In the genomic region with DNA sequence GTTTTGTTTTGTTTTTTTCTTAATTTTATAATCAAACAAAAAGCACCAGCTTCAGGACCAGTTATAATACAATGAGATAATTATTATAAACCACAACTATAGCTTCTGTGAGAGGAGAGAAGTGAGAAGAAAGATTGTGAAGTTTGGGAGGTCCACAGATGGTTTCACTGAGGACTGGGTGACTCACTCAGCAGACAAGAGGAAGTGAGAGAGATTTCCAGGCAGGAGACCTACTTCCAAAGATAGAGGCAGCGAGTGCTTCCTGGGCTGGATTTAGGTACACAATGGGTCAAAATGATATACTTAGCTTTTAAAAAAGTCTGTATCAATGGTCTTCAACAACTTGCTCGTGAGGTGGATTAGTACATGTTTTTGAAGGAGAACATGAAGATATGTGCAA, we compare ENCODE assay signal across 23 mouse cellular contexts.
DNase-seq lines count a peak whose midpoint lies in the region; ATAC-seq and TF ChIP-seq lines count a peak whose summit lies in the region.
"Had no signal": no experiment of that assay in that cellular context is flagged by ENCODE, and none has a peak within 500 bp of the region (broad histone marks: within the 10 kb centered on the region; RNA-seq: fewer than 3 reads in every experiment).

No protein-coding gene starts in this region.

- H3K27ac ChIP-seq in heart, embryonic 12.5 days (ENCODE audit: poor library complexity, severe bottlenecking) = no peak overlapping the region
- no peak overlapping the region for H3K27ac ChIP-seq in heart, embryonic 11.5 days (ENCODE audit: low read depth, low read length)
- H3K27ac ChIP-seq in left cerebral cortex, adult 2 months = no peak overlapping the region
- H3K27ac ChIP-seq: embryonic facial prominence, embryonic 13.5 days; forebrain, embryonic 15.5 days; gastrocnemius, adult 2 months; heart, embryonic 15.5 days; hindbrain, embryonic 10.5 days; limb, embryonic 10.5 days had no signal

- H3K4me3 ChIP-seq in heart, embryonic 12.5 days = no peak overlapping the region
- no peak overlapping the region for H3K4me3 ChIP-seq in heart, embryonic 11.5 days (ENCODE audit: low read depth, low read length)
- no peak overlapping the region for H3K4me3 ChIP-seq in left cerebral cortex, adult 2 months
- H3K4me3 ChIP-seq: embryonic facial prominence, embryonic 13.5 days; forebrain, embryonic 15.5 days; gastrocnemius, adult 2 months; heart, embryonic 15.5 days; hindbrain, embryonic 10.5 days; limb, embryonic 10.5 days had no signal

- H3K36me3 ChIP-seq in heart, embryonic 12.5 days = no peaks in the 10 kb centered on the region
- no peaks in the 10 kb centered on the region for H3K36me3 ChIP-seq in heart, embryonic 11.5 days (ENCODE audit: control insufficient read depth, insufficient read depth, low read length)
- H3K36me3 ChIP-seq: embryonic facial prominence, embryonic 13.5 days; forebrain, embryonic 15.5 days; heart, embryonic 15.5 days; hindbrain, embryonic 10.5 days; limb, embryonic 10.5 days had no signal

- H3K4me1 ChIP-seq in heart, embryonic 12.5 days (replicated peaks) = peaks cover 9% of the 10 kb centered on the region; the same call in 1 of the 2 replicates
- H3K4me1 ChIP-seq in heart, embryonic 11.5 days (ENCODE audit: control insufficient read depth, insufficient read depth, low read length) = no peaks in the 10 kb centered on the region
- H3K4me1 ChIP-seq: hindbrain, embryonic 10.5 days had no signal

- intact Hi-C loops in left cerebral cortex, postnatal 14 days (cut with DNase I) = no loop called here
- intact Hi-C loops in left cerebral cortex, adult 2 months (cut with DNase I) = loop anchor here (2.0 kb wide), 1 partner anchor 153 kb away; a partner anchor contains a TSS

- WGBS in heart, embryonic 12.5 days = 41% methylated on average over 2 of the region's 2 CpGs
- WGBS in heart, embryonic 11.5 days (ENCODE audit: insufficient replicate concordance) = 51% methylated on average over 2 of the region's 2 CpGs

- ATAC-seq in heart, embryonic 12.5 days (ENCODE audit: insufficient number of reproducible peaks, low FRiP score) = 0 out of 2 replicates have a peak, but pooled peaks have one; percentile 53
- no peak for ATAC-seq in heart, embryonic 11.5 days (replicated peaks; ENCODE audit: insufficient number of reproducible peaks, low FRiP score, low TSS enrichment)
- ATAC-seq: activated CD4-positive, CD25-positive, alpha-beta regulatory T cell, adult 4 months; forebrain, embryonic 15.5 days; liver, postnatal 0 days had no signal

- TF ChIP-seq CTCF in left cerebral cortex, adult 2 months (IDR thresholded peaks at IDR 0.05) = no peak

- no peak overlapping the region for H3K4me2 ChIP-seq in heart, embryonic 12.5 days
- H3K4me2 ChIP-seq in heart, embryonic 11.5 days = no peak overlapping the region
- H3K4me2 ChIP-seq: embryonic facial prominence, embryonic 13.5 days; forebrain, embryonic 15.5 days; heart, embryonic 15.5 days had no signal

- DNase-seq in left cerebral cortex, postnatal 14 days (ENCODE audit: low spot score in 2 of 2) = peak; percentile 11 to 16
- DNase-seq in left cerebral cortex, adult 2 months (ENCODE audit: extremely low spot score in 1 of 2, low spot score in 2 of 2) = no peak
- DNase-seq in Muller cell, postnatal 12 days (ENCODE audit: inconsistent ontology term) = peak; percentile 2
- DNase-seq in telencephalon, adult 2 months (ENCODE audit: low read depth, low spot score) = peak; percentile 47
- no peak for DNase-seq in lung, postnatal 36 days
- DNase-seq: adrenal gland, postnatal 14 days; cerebellum, adult 11 months; cerebellum, postnatal 10 days; gastrocnemius, adult 2 months; kidney, adult 11 months; kidney, postnatal 10 days; liver, postnatal 0 days; lung, postnatal 14 days; retina, postnatal 1 day; thymus, postnatal 36 days had no signal

- no peaks in the 10 kb centered on the region for H3K9me3 ChIP-seq in heart, embryonic 12.5 days (replicated peaks)
- H3K9me3 ChIP-seq in heart, embryonic 11.5 days (replicated peaks; ENCODE audit: control insufficient read depth, low read length) = no peaks in the 10 kb centered on the region
- H3K9me3 ChIP-seq: embryonic facial prominence, embryonic 13.5 days; forebrain, embryonic 15.5 days; heart, embryonic 15.5 days; hindbrain, embryonic 10.5 days; limb, embryonic 10.5 days had no signal

- H3K9ac ChIP-seq in heart, embryonic 12.5 days = no peak overlapping the region
- H3K9ac ChIP-seq in heart, embryonic 11.5 days (ENCODE audit: low read depth, low read length) = no peak overlapping the region
- H3K9ac ChIP-seq: embryonic facial prominence, embryonic 13.5 days; forebrain, embryonic 15.5 days; heart, embryonic 15.5 days; liver, postnatal 0 days had no signal

- H3K27me3 ChIP-seq in heart, embryonic 12.5 days (replicated peaks) = no peaks in the 10 kb centered on the region
- H3K27me3 ChIP-seq in heart, embryonic 11.5 days (ENCODE audit: control insufficient read depth, insufficient read depth, low read length) = no peaks in the 10 kb centered on the region
- H3K27me3 ChIP-seq: forebrain, embryonic 15.5 days; heart, embryonic 15.5 days had no signal

Comparison
In these comparisons a context has a peak if more than half of its experiments do, and no peak if none do; other contexts are left out.
1. DNase-seq: peak in left cerebral cortex, postnatal 14 days (2 of 2), Muller cell, postnatal 12 days (single experiment) and telencephalon, adult 2 months (single experiment); none in left cerebral cortex, adult 2 months (0 of 2) and lung, postnatal 36 days (single experiment).